Mouse (Mus musculus) ovary, postnatal 10 days (tissue): ENCODE measurements around the gene Asns.
"Not testable (repeated sequence)": the region's sequence is repeated elsewhere in the genome, so short reads cannot be mapped to it uniquely, and the experiment has no call there.

Source experiments
- DNase-seq: peaks from one replicate; pipeline ENCODE4 v3.0.0; 2022; ENCODE audit warnings: low spot score

The Asns gene

GRCm38 (mm10) chr6:7676194-7676901 lies 16.7 kb downstream of the Asns start:
- no peak for DNase-seq

GRCm38 (mm10) chr6:7672438-7673253 lies 20.4 kb downstream of the Asns start:
- DNase-seq = no peak

GRCm38 (mm10) chr6:7671429-7671828 lies 21.6 kb downstream of the Asns start:
- no peak for DNase-seq

DNA sequence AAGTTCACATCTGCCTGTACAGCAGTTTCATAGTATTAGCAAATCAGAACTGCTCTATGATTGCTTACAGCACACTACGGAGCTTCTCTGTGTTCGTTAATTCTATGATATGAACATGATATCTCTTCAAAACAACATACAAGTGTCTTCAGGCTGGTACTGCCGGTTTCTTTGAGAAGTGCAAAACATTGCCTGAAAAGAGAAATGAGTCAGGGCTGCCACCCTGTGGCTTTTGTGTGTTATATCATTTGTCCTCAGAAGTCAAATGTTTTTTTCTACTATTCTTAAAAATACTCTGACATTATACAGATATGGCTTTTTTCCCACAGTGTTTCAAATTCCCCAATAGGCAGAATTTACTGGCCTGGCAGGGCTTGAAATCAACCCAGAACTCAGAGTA lies 22.5 kb downstream of the Asns start:
- DNase-seq = no peak

GRCm38 (mm10) chr6:7669721-7670120 lies 23.3 kb downstream of the Asns start:
- no peak for DNase-seq

- no peak for DNase-seq
These were observed 24.7 kb downstream of the Asns start for GRCm38 (mm10) chr6:7668332-7668731.

- not testable (repeated sequence) for DNase-seq
These were observed 27.2 kb downstream of the Asns start for GRCm38 (mm10) chr6:7665902-7666301.

DNA sequence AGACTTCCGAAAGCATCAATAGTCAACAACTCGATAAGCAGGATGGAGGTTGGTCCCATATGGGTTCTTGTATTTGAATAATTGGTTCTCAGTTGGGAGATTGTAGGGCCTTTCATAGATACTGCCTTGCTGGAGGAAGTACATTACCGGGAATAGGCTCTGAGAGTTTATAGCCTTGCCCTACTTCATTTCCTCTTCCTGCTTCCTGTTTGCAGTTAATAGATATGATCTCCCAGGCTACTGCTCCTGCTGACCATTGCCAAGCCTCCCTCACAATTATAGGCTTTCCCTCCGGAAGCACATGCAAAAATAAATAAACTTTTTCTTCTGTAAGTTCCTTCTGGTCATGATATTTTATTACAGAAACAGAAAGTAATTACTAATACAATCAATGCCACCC lies 31.6 kb downstream of the Asns start:
- no peak for DNase-seq

- no peak for DNase-seq
These were observed 32.5 kb downstream of the Asns start for GRCm38 (mm10) chr6:7660377-7661080.

DNA sequence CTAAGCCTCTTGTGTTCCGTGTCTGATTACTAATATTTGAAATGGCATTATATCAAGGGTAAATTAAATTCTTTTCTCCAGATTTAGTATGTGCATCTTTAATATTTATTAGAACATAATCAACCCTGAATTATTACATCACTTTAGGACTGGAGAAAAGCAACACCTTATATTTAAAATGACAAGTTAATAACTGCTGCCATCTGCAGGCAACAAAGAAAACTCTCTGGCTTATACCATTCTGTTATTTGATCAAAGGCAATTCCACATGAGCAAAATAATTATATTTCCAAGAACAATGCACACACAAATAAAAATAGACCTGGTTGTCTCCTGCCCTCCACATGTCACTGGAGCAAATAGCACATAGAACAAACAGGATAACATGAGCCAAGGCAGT lies 36.5 kb downstream of the Asns start:
- DNase-seq = no peak

DNA sequence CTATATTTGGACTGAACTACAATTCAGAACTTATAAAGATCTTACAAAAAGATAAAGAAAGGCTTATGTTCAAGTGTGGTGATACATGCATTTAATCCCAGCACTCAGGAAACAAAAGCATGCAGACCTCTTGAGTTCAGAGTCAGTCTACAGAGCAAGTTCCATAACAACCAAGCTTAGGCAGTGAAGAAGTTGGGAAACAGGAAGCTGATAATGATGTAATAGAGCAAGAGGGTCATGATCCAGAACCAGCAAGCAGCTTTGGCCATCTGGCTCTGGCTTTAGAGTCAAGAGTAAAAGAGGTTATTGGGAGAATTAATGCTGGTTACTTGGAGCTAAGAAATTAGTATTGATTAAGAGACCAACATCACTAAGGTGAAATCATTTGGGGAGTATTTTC lies 44.6 kb downstream of the Asns start:
- DNase-seq = no peak
